Mouse (Mus musculus) kidney, adult 2 months (tissue): ENCODE results near the gene Sprr2a1.
"Not testable (repeated sequence)": the region's sequence is repeated elsewhere in the genome, so short reads cannot be mapped to it uniquely, and the experiment has no call there.

Experiments used
- CTCF ChIP-seq: fragments of 200-500 bp; conservative IDR thresholded peaks from 2 replicates; pipeline ENCODE4 v1.5.1; 2011; ENCODE audit warnings: low read depth, mild to moderate bottlenecking, control low read depth, low read length, moderate library complexity, mixed read lengths; ENCODE audit not compliant: insufficient read depth, insufficient read length
- POLR2A ChIP-seq: fragments of 200-500 bp; IDR thresholded peaks from one replicate; pipeline ENCODE4 v1.6.1; 2011; ENCODE audit warnings: low read depth, low read length, control low read depth

DNA sequence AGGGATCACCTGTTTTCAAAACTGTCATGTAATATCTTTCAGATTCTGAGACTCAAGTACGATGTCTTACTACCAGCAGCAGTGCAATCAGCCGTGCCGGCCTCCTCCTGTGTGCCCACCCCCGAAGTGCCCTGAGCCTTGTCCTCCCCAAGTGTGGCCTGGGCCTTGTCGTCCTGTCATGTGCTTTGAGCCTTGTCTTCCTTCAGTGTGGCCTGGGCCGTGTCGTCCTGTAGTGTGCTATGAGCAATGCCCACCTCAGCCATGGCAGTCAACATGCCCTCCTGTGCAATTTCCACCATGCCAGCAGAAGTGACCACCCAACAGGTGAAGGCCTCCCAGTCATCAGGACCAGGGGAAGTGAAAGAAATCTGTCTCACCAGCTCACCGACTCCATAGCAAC lies 3.4 kb downstream of the Sprr2a1 start:
- TF ChIP-seq CTCF, POLR2A: not testable (repeated sequence)
